Mouse (Mus musculus): Measurements from ENCODE around the gene Gcn1l1. TPM values are rescaled to one million over a fixed set of nuclear protein-coding genes. Genes with fewer than 3 reads are reported as not detected.
A peak's percentile ranks its signal among the peaks of the same experiment; 100 is the strongest.
"Not testable (repeated sequence)": the region's sequence is repeated elsewhere in the genome, so short reads cannot be mapped to it uniquely, and the experiment has no call there.

Gcn1l1 gene
- total RNA-seq, 2 experiments from 2014 or later = 85.8 to 87.0 TPM

- DNase-seq = no peak
- intact Hi-C loops (cut with DNase I) = loop anchor here (5.0 kb wide), 1 partner anchor 51 kb away; the partner anchor contains the start of gene Pxn
Measured at GRCm38 (mm10) chr5:115558182-115558794, 6.8 kb upstream of the Gcn1l1 start.

- DNase-seq = peak; percentile 99
- intact Hi-C loops (cut with DNase I) = loop anchor here (5.0 kb wide), 1 partner anchor 52 kb away; the partner anchor contains the start of gene Pxn
Measured at GRCm38 (mm10) chr5:115559237-115560101, 5.6 kb upstream of the Gcn1l1 start, which contains the start of gene Rplp0. Gene Rplp0 (plus strand): TSS chr5:115559467.

- DNase-seq = no peak
- intact Hi-C loops (cut with DNase I) = no loop called here
Measured at GRCm38 (mm10) chr5:115560336-115560905, 4.6 kb upstream of the Gcn1l1 start.

- DNase-seq = no peak
- intact Hi-C loops (cut with DNase I) = no loop called here
Measured at GRCm38 (mm10) chr5:115563771-115564585, 1.1 kb upstream of the Gcn1l1 start.

GRCm38 (mm10) chr5:115565403-115565802 is 349 bp downstream of the Gcn1l1 start:
- intact Hi-C loops (cut with DNase I) = no loop called here
- no peak for DNase-seq

GRCm38 (mm10) chr5:115568681-115569080 is 3.6 kb downstream of the Gcn1l1 start:
- DNase-seq = no peak
- intact Hi-C loops (cut with DNase I) = no loop called here

- no peak for DNase-seq
- intact Hi-C loops (cut with DNase I) = no loop called here
Measured at GRCm38 (mm10) chr5:115569308-115569707, 4.3 kb downstream of the Gcn1l1 start.

GRCm38 (mm10) chr5:115569721-115570120 is 4.7 kb downstream of the Gcn1l1 start:
- DNase-seq = no peak
- intact Hi-C loops (cut with DNase I) = no loop called here

GRCm38 (mm10) chr5:115571086-115571485 is 6.0 kb downstream of the Gcn1l1 start:
- no peak for DNase-seq
- intact Hi-C loops (cut with DNase I) = no loop called here

- intact Hi-C loops (cut with DNase I) = no loop called here
- DNase-seq = peak; percentile 39
Measured at GRCm38 (mm10) chr5:115572679-115573535, 7.9 kb downstream of the Gcn1l1 start.

- intact Hi-C loops (cut with DNase I) = no loop called here
- peak; percentile 43 for DNase-seq
Measured at GRCm38 (mm10) chr5:115574992-115575391, 9.9 kb downstream of the Gcn1l1 start.

GRCm38 (mm10) chr5:115577686-115578085 is 12.6 kb downstream of the Gcn1l1 start:
- intact Hi-C loops (cut with DNase I); DNase-seq: not testable (repeated sequence)

GRCm38 (mm10) chr5:115578922-115579321 is 13.9 kb downstream of the Gcn1l1 start:
- no peak for DNase-seq
- intact Hi-C loops (cut with DNase I) = no loop called here

GRCm38 (mm10) chr5:115579363-115579762 is 14.3 kb downstream of the Gcn1l1 start:
- intact Hi-C loops (cut with DNase I) = no loop called here
- DNase-seq = no peak

- DNase-seq = no peak
- intact Hi-C loops (cut with DNase I) = no loop called here
Measured at GRCm38 (mm10) chr5:115580229-115581001, 15.4 kb downstream of the Gcn1l1 start.

GRCm38 (mm10) chr5:115581662-115582061 is 16.6 kb downstream of the Gcn1l1 start:
- intact Hi-C loops (cut with DNase I) = no loop called here
- DNase-seq = no peak

- intact Hi-C loops (cut with DNase I) = no loop called here
- no peak for DNase-seq
Measured at GRCm38 (mm10) chr5:115585616-115586015, 20.6 kb downstream of the Gcn1l1 start.

GRCm38 (mm10) chr5:115586166-115586565 is 21.1 kb downstream of the Gcn1l1 start:
- no peak for DNase-seq
- intact Hi-C loops (cut with DNase I) = no loop called here

GRCm38 (mm10) chr5:115586780-115587179 is 21.7 kb downstream of the Gcn1l1 start:
- intact Hi-C loops (cut with DNase I) = no loop called here
- no peak for DNase-seq
